23 mouse cellular contexts compared by ENCODE assay signal in the genomic region with DNA sequence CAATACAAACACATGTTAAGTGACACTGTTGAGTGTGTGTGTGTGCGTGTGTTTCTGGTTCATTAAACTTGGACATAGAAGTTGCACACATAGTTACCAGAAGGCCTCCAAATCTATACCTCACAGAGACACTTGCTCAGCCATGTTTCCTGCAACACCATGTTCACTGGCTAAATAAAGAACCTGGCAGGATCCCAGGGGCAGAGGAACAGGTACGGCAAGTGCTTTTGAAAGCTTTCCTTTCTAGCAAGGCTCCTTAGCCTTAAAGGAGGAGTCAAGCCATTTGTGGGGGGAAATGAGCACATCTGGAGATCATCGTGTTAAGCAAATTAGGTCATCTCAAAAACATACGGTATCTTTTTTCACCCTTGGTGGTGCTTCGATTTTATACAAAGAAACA. TPM values are rescaled to one million over a fixed set of nuclear protein-coding genes. Genes with fewer than 3 reads are reported as not detected.
DNase-seq lines count a peak whose midpoint lies in the region; ATAC-seq lines count a peak whose summit lies in the region.
"Had no signal": no experiment of that assay in that cellular context is flagged by ENCODE, and none has a peak within 500 bp of the region (broad histone marks: within the 10 kb centered on the region; RNA-seq: fewer than 3 reads in every experiment).

No protein-coding gene starts in this region.

- H3K27me3 ChIP-seq in embryonic facial prominence, embryonic 14.5 days (replicated peaks; ENCODE audit: control insufficient read depth, insufficient read depth, low read length) = no peaks in the 10 kb centered on the region
- H3K27me3 ChIP-seq in embryonic facial prominence, embryonic 10.5 days (replicated peaks; ENCODE audit: low read depth, poor library complexity, severe bottlenecking) = no peaks in the 10 kb centered on the region
- H3K27me3 ChIP-seq: CH12.LX; kidney, embryonic 15.5 days; limb, embryonic 15.5 days; liver, embryonic 13.5 days had no signal

- peaks cover 10% of the 10 kb centered on the region; the same call in 1 of the 2 replicates for H3K36me3 ChIP-seq in embryonic facial prominence, embryonic 14.5 days (ENCODE audit: control insufficient read depth, insufficient read depth, low read length)
- H3K36me3 ChIP-seq in embryonic facial prominence, embryonic 10.5 days (replicated peaks) = peaks cover 24% of the 10 kb centered on the region
- H3K36me3 ChIP-seq: kidney, embryonic 15.5 days had no signal

- no peak overlapping the region for H3K9ac ChIP-seq in embryonic facial prominence, embryonic 14.5 days (ENCODE audit: low read depth, low read length)
- H3K9ac ChIP-seq: kidney, embryonic 15.5 days; limb, embryonic 15.5 days; liver, embryonic 13.5 days had no signal

- DNase-seq in embryonic facial prominence, embryonic 14.5 days (ENCODE audit: low spot score) = peak; percentile 65
- no peak for DNase-seq in embryonic facial prominence, embryonic 10.5 days (ENCODE audit: low spot score)
- DNase-seq in heart, postnatal 4 days = peak; percentile 17
- no peak for DNase-seq in heart, adult 8-10 months (ENCODE audit: low spot score)
- peak; percentile 15 for DNase-seq in thymus, postnatal 0 days (ENCODE audit: low spot score)
- DNase-seq in thymus, postnatal 25 days = no peak
- no peak for DNase-seq in kidney, postnatal 10 days
- DNase-seq: adrenal gland, adult 8-10 months; cerebellum, adult 2 months; gastrocnemius, postnatal 36 days; kidney, adult 18-20 months; kidney, postnatal 36 days; liver, embryonic 13.5 days; midbrain, embryonic 14.5 days; thymus, postnatal 14 days had no signal

- no peak overlapping the region for H3K4me2 ChIP-seq in embryonic facial prominence, embryonic 14.5 days (ENCODE audit: low read depth, low read length)
- H3K4me2 ChIP-seq: heart, embryonic 11.5 days; kidney, embryonic 15.5 days; limb, embryonic 15.5 days; liver, embryonic 13.5 days had no signal

- WGBS in embryonic facial prominence, embryonic 14.5 days = 38% methylated on average over 5 of the region's 5 CpGs
- 72% methylated on average over 5 of the region's 5 CpGs for WGBS in embryonic facial prominence, embryonic 10.5 days

- no peak overlapping the region for H3K4me3 ChIP-seq in embryonic facial prominence, embryonic 14.5 days (ENCODE audit: low read depth, low read length)
- H3K4me3 ChIP-seq in embryonic facial prominence, embryonic 10.5 days = no peak overlapping the region
- H3K4me3 ChIP-seq: kidney, embryonic 15.5 days; layer of hippocampus, adult 2 months; limb, embryonic 15.5 days; liver, embryonic 13.5 days had no signal

- H3K9me3 ChIP-seq in embryonic facial prominence, embryonic 14.5 days (ENCODE audit: control insufficient read depth, low read length) = no peaks in the 10 kb centered on the region
- H3K9me3 ChIP-seq in embryonic facial prominence, embryonic 10.5 days = no peaks in the 10 kb centered on the region
- H3K9me3 ChIP-seq: kidney, embryonic 15.5 days; limb, embryonic 15.5 days; liver, embryonic 13.5 days had no signal

- no peak overlapping the region for H3K27ac ChIP-seq in embryonic facial prominence, embryonic 14.5 days (replicated peaks; ENCODE audit: low read depth, low read length)
- H3K27ac ChIP-seq in embryonic facial prominence, embryonic 10.5 days (replicated peaks) = no peak overlapping the region
- H3K27ac ChIP-seq: kidney, embryonic 15.5 days; layer of hippocampus, adult 2 months; limb, embryonic 15.5 days; liver, embryonic 13.5 days; macrophage had no signal

- no peaks in the 10 kb centered on the region for H3K4me1 ChIP-seq in embryonic facial prominence, embryonic 14.5 days (ENCODE audit: control insufficient read depth, insufficient read depth, low read length)
- peaks cover 3% of the 10 kb centered on the region; the same call in 1 of the 2 replicates for H3K4me1 ChIP-seq in embryonic facial prominence, embryonic 10.5 days
- H3K4me1 ChIP-seq: kidney, embryonic 15.5 days had no signal

- ATAC-seq in embryonic facial prominence, embryonic 14.5 days (ENCODE audit: low read depth) = no peak
- ATAC-seq: forebrain, embryonic 14.5 days; hindbrain, embryonic 16.5 days had no signal

RNA-seq across cellular contexts. Expression of gene F2rl2, which starts 6.7 kb away (rescaled TPM):
- 0.34 and 0.43 TPM in 2 replicates for polyA plus RNA-seq in embryonic facial prominence, embryonic 14.5 days (2014; fragmentation: Nextera tagmentation; extraction: Ambion mirVana)
- 1.7 and 2.0 TPM in 2 replicates for polyA plus RNA-seq in embryonic facial prominence, embryonic 10.5 days (2016; fragmentation: Nextera tagmentation; extraction: Ambion mirVana)
- under 1 TPM in 1 of 2 experiments, not detected in 1; 0.14 TPM for total RNA-seq in heart, postnatal 4 days (2021)
- total RNA-seq in heart, adult 8-10 months (2022) = under 1 TPM in 2 of 4 experiments, not detected in 2; 0.19 to 0.32 TPM
- 0.56 and 0.76 TPM in 2 replicates for polyA plus RNA-seq in thymus, postnatal 0 days (2015; fragmentation: Nextera tagmentation; extraction: Ambion mirVana)
- total RNA-seq: gastrocnemius, postnatal 36 days had no signal

Comparison
In these comparisons a context has a peak if more than half of its experiments do, and no peak if none do; other contexts are left out.
1. DNase-seq: peak in embryonic facial prominence, embryonic 14.5 days (single experiment), heart, postnatal 4 days (single experiment) and thymus, postnatal 0 days (single experiment); none in embryonic facial prominence, embryonic 10.5 days (single experiment), heart, adult 8-10 months (single experiment), thymus, postnatal 25 days (single experiment) and kidney, postnatal 10 days (single experiment).